Mouse (Mus musculus): ENCODE results near the gene Ndufa8.

DNA sequence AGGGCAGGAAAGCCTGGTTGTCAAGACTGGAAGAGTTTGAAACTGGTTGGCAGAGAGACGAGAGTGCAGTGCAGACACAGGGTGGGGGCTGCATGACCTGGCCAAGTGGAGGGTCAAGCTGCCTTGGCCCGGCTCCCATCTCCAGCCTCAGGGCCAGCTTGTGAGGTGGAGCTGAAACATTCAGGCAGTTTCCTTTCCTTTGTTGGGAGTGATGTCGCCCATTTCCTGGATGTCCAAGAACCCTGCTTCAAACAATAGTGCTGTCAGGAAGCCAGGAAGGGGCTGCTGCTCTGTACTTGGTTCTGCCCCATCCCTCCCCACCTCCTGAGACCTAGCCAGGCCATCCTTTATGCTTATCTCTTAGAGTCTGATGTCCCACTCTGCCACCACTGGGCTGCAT lies 25.9 kb downstream of the Ndufa8 start:
- TF ChIP-seq CTCF (IDR thresholded peaks at IDR 0.05; ENCODE audit: control insufficient read depth, insufficient read depth, insufficient read length) (no peak), USF1 (IDR thresholded peaks at IDR 0.05; ENCODE audit: low read depth) (no peak), CEBPB (IDR thresholded peaks at IDR 0.05; ENCODE audit: low read depth) (no peak), MAX (IDR thresholded peaks at IDR 0.05) (no peak), MYOG (IDR thresholded peaks at IDR 0.05; ENCODE audit: control insufficient read depth, extremely low read depth, insufficient read length) (no peak), FOSL1 (IDR thresholded peaks at IDR 0.05; ENCODE audit: insufficient read depth, low read length, poor library complexity, severe bottlenecking) (no peak), MYOD1 (IDR thresholded peaks at IDR 0.05; ENCODE audit: control insufficient read depth, insufficient read length, low read depth) (no peak)

Data from C2C12 (cell line).